Mouse (Mus musculus): Measurements from ENCODE around the gene Nckap5.

Nckap5 gene

GRCm38 (mm10) chr1:126765506-126766170, 65.0 kb downstream of the Nckap5 start:
- no peak for DNase-seq (ENCODE audit: low read depth, low spot score)

GRCm38 (mm10) chr1:126764201-126764600, 66.4 kb downstream of the Nckap5 start:
- no peak for DNase-seq (ENCODE audit: low read depth, low spot score)

GRCm38 (mm10) chr1:126763192-126763591, 67.4 kb downstream of the Nckap5 start:
- DNase-seq (ENCODE audit: low read depth, low spot score): no peak

- DNase-seq (ENCODE audit: low read depth, low spot score): no peak
Measured at GRCm38 (mm10) chr1:126760386-126760785, 70.2 kb downstream of the Nckap5 start.

- DNase-seq (ENCODE audit: low read depth, low spot score): no peak
Measured at GRCm38 (mm10) chr1:126755682-126756081, 74.9 kb downstream of the Nckap5 start.

- DNase-seq (ENCODE audit: low read depth, low spot score): no peak
Measured at GRCm38 (mm10) chr1:126753611-126754010, 77.0 kb downstream of the Nckap5 start.

- DNase-seq (ENCODE audit: low read depth, low spot score): no peak
Measured at GRCm38 (mm10) chr1:126752247-126753037, 78.2 kb downstream of the Nckap5 start.

GRCm38 (mm10) chr1:126751137-126751536, 79.5 kb downstream of the Nckap5 start:
- DNase-seq (ENCODE audit: low read depth, low spot score): no peak

GRCm38 (mm10) chr1:126750156-126750555, 80.4 kb downstream of the Nckap5 start:
- no peak for DNase-seq (ENCODE audit: low read depth, low spot score)

- no peak for DNase-seq (ENCODE audit: low read depth, low spot score)
Measured at GRCm38 (mm10) chr1:126747914-126748313, 82.7 kb downstream of the Nckap5 start.

GRCm38 (mm10) chr1:126745482-126746136, 85.0 kb downstream of the Nckap5 start:
- no peak for DNase-seq (ENCODE audit: low read depth, low spot score)

GRCm38 (mm10) chr1:126744631-126745305, 85.8 kb downstream of the Nckap5 start:
- DNase-seq (ENCODE audit: low read depth, low spot score): no peak

- DNase-seq (ENCODE audit: low read depth, low spot score): no peak
Measured at GRCm38 (mm10) chr1:126738291-126738640, 92.3 kb downstream of the Nckap5 start.

- DNase-seq (ENCODE audit: low read depth, low spot score): no peak
Measured at GRCm38 (mm10) chr1:126737554-126738290, 92.9 kb downstream of the Nckap5 start.

GRCm38 (mm10) chr1:126731691-126732090, 98.9 kb downstream of the Nckap5 start:
- no peak for DNase-seq (ENCODE audit: low read depth, low spot score)

GRCm38 (mm10) chr1:126726400-126727055, 104.1 kb downstream of the Nckap5 start:
- no peak for DNase-seq (ENCODE audit: low read depth, low spot score)

GRCm38 (mm10) chr1:126725628-126726367, 104.8 kb downstream of the Nckap5 start:
- DNase-seq (ENCODE audit: low read depth, low spot score): no peak

GRCm38 (mm10) chr1:126721917-126722316, 108.7 kb downstream of the Nckap5 start:
- DNase-seq (ENCODE audit: low read depth, low spot score): no peak

GRCm38 (mm10) chr1:126719733-126720348, 110.8 kb downstream of the Nckap5 start:
- DNase-seq (ENCODE audit: low read depth, low spot score): no peak

GRCm38 (mm10) chr1:126706611-126707010, 124.0 kb downstream of the Nckap5 start:
- no peak for DNase-seq (ENCODE audit: low read depth, low spot score)

All from A20 (cell line).